Mouse (Mus musculus): ENCODE results near the gene Slc12a6.

Slc12a6 gene

DNA sequence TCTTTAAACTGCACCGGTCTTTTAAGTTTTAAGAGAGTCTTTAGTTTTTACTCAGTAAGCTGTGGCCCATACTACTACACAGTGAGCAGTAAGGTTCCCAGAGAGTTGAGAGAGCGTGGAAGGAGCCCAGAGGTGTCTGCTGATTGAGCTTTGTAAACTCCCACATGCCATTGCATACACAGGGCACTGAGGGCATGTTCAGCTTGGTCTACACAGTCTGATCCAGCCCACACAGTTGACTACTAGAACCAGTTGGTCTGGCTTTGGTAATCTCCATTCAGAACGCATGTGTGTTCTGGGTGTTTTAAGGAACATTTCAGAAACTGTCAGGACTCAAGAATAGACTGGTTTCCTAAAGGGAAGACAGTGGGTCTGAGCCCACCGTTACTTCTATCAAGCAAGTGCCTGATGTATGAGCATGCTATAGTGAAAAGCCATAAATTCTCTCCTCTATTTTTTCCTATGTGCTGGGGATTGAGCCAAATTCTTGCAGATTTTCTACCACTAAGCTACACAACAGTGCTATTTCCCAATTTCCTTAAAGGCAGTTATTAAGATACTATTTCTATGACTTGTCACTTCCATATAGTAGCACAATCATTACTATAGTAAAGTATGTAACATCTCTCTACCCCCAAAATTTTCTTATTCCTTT, 125.8 kb downstream of the Slc12a6 start:
- no peak for DNase-seq (ENCODE audit: low read depth)

DNA sequence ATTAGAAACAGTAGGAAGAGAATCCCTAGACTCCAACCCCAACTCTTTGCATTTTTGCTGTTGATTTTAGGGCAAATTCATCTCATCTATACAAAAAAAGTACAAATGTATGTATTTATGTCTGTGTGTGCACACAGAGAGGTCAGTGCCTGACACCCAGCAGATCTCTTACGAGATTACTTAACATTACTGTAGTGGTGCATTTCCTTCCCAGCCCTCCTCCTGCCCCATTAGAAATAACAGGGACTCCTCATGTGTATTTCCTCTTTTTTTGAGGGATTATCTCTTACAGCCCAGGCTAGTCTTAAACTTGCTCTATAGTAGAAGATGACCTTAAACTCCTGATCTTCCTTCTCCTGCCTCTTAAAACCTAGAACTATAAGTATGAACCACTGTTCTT, 127.1 kb downstream of the Slc12a6 start:
- DNase-seq (ENCODE audit: low read depth) = no peak

DNA sequence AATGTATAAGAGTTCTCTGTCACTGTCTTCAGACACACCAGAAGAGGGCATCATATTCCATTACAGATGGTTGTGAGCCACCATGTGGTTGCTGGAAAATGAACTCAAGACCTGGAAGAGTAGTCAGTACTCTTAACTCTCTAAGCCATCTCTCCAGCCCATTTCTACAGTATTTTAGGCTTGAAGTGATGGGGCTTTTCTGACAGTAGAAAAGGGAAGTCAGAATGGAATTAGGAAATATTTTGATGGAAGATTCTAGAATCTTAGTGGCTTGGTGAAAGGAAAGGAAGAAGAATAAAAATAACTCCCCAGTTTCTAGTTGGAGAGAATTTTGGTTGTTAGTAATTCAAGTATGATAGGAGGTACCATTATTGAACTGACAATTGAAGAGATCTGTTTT, 128.3 kb downstream of the Slc12a6 start:
- no peak for DNase-seq (ENCODE audit: low read depth)

DNA sequence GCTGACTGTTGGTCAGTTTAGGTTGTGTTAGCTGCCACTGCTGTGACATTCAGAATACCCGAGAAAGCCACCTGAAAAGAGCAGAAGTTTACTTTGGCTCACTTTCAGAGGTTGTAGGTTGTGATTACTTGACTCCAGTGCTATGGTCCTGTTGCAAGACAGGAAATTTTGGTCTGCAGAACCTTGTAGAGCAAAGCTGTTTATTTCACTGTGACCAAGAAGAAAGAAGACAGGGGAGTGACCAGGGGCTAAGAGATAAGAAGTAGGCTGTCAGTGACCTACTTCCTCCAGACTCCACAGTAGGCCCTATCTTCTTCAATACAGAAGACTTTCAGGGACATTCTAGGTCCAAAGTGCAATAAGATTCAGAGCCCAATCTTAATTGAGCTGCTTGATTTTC, 131.0 kb downstream of the Slc12a6 start:
- DNase-seq (ENCODE audit: low read depth) = no peak

DNA sequence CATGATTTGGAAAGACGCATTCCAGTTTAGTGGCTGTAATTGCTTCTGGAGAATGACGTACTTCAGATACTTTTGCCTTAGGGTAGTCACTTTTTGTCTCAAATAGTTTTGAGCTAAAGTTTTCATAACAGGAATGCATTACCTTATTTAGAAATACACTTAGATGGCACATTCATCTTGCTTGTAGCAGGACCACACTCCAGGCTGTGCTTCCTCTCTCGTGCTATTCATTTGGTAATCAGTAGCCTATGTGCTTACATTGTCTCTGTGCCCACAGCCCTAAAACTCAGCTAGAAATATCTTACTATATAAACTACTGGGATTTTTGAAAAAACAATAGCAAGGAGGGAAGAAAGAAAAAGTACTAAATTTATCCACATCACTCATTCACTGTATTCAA, 141.4 kb downstream of the Slc12a6 start:
- DNase-seq (ENCODE audit: low read depth) = no peak

Measured in induced T-regulatory cell, adult 2 months (primary cell).